Mouse (Mus musculus): ENCODE data around the gene Akap8.

- no peak for TF ChIP-seq TAL1 (conservative IDR thresholded peaks at IDR 0.05; ENCODE audit: low read depth, low read length)
- no peak for TF ChIP-seq CTCF (IDR thresholded peaks at IDR 0.05; ENCODE audit: low read depth, low read length)
Measured at GRCm38 (mm10) chr17:32285138-32285670, 35.8 kb downstream of the Akap8 start.

All from G1E (cell line).